Mouse (Mus musculus): ENCODE results near the gene Grin3b. TPM values are rescaled to one million over a fixed set of nuclear protein-coding genes. Genes with fewer than 3 reads are reported as not detected.

Grin3b gene
- 0.23 and 0.44 TPM in 2 replicates for polyA plus RNA-seq (2016; fragmentation: Nextera tagmentation; extraction: Ambion mirVana)

GRCm38 (mm10) chr10:79970415-79971182, at the start of gene Grin3b:
Gene Grin3b, plus strand, starts transcription at chr10:79970715.
- peak within 1 kb of the TSS; percentile 62 for H3K4me2 ChIP-seq (replicated peaks)
- WGBS: 9% methylated on average over 44 of the region's 47 CpGs
- H3K9ac ChIP-seq: peak within 1 kb of the TSS; percentile 32
- no peak within 1 kb of the TSS for H3K27ac ChIP-seq
- no peaks in the 10 kb centered on the region for H3K9me3 ChIP-seq (replicated peaks)
- peaks cover 42% of the 10 kb centered on the region for H3K36me3 ChIP-seq
- peaks cover 5% of the 10 kb centered on the region for H3K4me1 ChIP-seq
- H3K27me3 ChIP-seq: peaks cover 52% of the 10 kb centered on the region
- H3K4me3 ChIP-seq: peak within 1 kb of the TSS; percentile 36
- no peak for ATAC-seq (ENCODE audit: low FRiP score)

- peaks cover 72% of the 10 kb centered on the region for H3K27me3 ChIP-seq
- WGBS: 6% methylated on average over 40 of the region's 41 CpGs
- H3K36me3 ChIP-seq: no peaks in the 10 kb centered on the region
- H3K9ac ChIP-seq: peak within 1 kb of the TSS; percentile 56
- H3K4me3 ChIP-seq: peak within 1 kb of the TSS; percentile 28
- ATAC-seq (ENCODE audit: low FRiP score): no peak
- H3K9me3 ChIP-seq (replicated peaks): no peaks in the 10 kb centered on the region; the same call in 1 of the 2 replicates
- H3K27ac ChIP-seq: no peak within 1 kb of the TSS
- peaks cover 49% of the 10 kb centered on the region for H3K4me1 ChIP-seq
- H3K4me2 ChIP-seq (replicated peaks): peak within 1 kb of the TSS; percentile 46
Measured at GRCm38 (mm10) chr10:79920958-79921535, 49.5 kb upstream of the Grin3b start, which contains the start of gene R3hdm4. Gene R3hdm4, minus strand, starts transcription at chr10:79921208.

DNA sequence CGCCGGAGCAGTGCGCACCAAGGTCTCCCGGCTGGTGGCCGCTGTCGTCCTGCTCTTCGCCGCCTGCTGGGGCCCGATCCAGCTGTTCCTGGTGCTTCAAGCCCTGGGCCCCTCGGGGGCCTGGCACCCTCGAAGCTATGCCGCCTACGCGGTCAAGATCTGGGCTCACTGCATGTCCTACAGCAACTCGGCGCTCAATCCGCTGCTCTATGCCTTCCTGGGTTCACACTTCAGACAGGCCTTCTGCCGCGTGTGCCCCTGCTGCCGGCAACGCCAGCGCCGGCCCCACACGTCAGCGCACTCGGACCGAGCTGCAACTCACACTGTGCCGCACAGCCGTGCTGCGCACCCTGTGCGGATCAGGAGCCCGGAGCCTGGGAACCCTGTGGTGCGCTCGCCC, 48.9 kb upstream of the Grin3b start:
- no peak for ATAC-seq (ENCODE audit: low FRiP score)
- Histone ChIP-seq H3K36me3 (no peaks in the 10 kb centered on the region), H3K4me3 (peak overlapping the region; percentile 28), H3K4me1 (peaks cover 52% of the 10 kb centered on the region), H3K9ac (peak overlapping the region; percentile 56), H3K4me2 (replicated peaks) (peak overlapping the region; percentile 46), H3K27ac (no peak overlapping the region), H3K27me3 (peaks cover 72% of the 10 kb centered on the region), H3K9me3 (replicated peaks) (no peaks in the 10 kb centered on the region; the same call in 1 of the 2 replicates)
- whole genome bisulfite sequencing: 1% methylated on average over 34 of the region's 34 CpGs

DNA sequence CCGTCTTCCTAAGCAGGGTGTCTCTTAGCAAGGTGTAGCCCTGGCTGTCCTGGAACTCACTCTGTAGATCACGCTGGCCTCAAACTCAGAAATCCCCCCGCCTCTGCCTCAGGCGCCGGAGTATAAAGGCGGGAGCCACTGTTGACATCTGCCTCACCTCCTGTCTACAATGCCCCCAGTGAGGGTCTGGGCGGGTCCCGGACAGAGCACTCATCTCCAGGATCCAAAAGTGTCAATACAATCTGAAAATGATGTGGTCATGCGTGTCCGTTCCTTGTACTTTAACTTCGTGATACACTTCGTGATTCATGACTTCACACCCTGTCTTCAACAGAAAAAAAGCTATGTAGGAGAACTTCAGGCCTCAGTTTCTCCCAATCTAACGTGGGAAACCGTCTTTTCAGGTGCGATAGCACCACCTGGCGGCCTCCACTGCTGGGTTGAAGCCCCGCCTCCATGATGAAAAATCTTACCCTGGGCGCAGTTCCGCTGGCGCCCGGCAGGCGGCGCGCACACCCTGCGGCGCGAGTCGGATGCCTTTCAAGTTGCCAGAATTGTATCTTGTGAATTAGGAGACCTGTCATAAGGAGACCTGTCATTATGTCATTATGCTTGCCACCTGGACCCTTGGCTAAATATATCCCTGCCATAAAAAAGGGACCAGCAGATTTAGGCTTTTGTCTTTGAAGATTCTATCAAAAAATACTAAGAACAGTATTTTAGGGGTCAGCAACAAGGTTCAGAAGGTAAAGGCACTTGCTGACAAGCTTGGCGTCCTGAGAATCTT, 45.3 kb upstream of the Grin3b start:
- H3K4me1 ChIP-seq: peaks cover 45% of the 10 kb centered on the region

GRCm38 (mm10) chr10:79925785-79926490, 44.6 kb upstream of the Grin3b start:
- ATAC-seq (ENCODE audit: low FRiP score): no peak
- Histone ChIP-seq H3K4me1 (peaks cover 46% of the 10 kb centered on the region), H3K9me3 (replicated peaks) (no peaks in the 10 kb centered on the region), H3K9ac (peak overlapping the region; percentile 95), H3K4me2 (replicated peaks) (peak overlapping the region; percentile 84), H3K36me3 (peaks cover 2% of the 10 kb centered on the region), H3K27ac (no peak overlapping the region), H3K4me3 (peak overlapping the region; percentile 89), H3K27me3 (peaks cover 33% of the 10 kb centered on the region)
- WGBS: 11% methylated on average over 15 of the region's 15 CpGs

More for the DNA sequence above, 45.3 kb upstream of the Grin3b start:
- WGBS: 11% methylated on average over 29 of the region's 29 CpGs
- Histone ChIP-seq H3K27ac (no peak overlapping the region), H3K9me3 (replicated peaks) (no peaks in the 10 kb centered on the region), H3K4me3 (no peak overlapping the region), H3K27me3 (peaks cover 40% of the 10 kb centered on the region), H3K9ac (no peak overlapping the region), H3K4me2 (replicated peaks) (peak overlapping the region; percentile 84; the same call in 1 of the 2 replicates), H3K36me3 (no peaks in the 10 kb centered on the region)
- no peak for ATAC-seq (ENCODE audit: low FRiP score)

DNA sequence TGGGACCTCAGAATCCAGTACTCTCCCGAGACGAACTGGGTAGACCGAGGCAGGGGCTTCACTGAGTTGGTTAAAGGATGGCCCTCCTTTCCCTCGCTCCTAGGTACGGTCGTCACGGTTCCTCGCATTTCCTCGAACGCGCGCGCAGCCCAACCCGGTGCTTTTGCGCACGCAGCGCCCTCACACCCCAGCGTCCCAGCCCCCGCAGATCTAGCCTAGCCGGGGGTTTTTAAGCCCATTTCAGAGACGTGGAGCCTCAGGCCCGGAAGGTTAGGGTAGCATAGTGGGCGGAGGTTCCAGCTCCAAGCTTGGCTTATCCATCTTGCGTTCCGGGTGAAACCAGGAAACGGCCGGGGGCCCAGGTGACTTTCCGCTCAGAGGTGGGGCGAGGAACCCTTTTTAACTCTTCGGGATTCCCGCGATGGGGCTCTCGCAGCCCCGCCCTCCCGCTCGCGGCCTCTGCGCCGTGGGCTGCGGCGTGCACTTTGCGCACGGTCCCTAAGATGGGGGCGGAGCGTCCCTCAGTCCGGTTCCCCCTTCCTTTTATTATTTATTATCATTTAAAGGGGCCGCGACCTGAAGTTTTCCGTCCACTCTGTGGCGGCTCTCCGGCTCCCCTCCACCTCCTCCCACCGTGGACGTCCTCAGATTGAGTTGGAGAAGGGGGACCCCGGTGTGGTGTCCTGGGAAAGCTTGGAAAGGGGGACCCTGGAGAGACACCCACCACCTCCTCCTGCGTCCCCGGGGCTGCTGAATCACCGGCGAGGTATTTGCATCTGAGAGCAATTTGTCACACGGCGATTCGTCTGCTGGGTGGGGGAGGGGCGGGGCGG, 43.8 kb upstream of the Grin3b start, which contains the start of gene Arid3a:
TSS of gene Arid3a (plus strand) at position 553 of the 833 bp plus-strand sequence.
- ATAC-seq (ENCODE audit: low FRiP score): peak; percentile 74
- Histone ChIP-seq H3K27me3 (peaks cover 25% of the 10 kb centered on the region), H3K4me2 (replicated peaks) (peak within 1 kb of the TSS; percentile 84), H3K9ac (peak within 1 kb of the TSS; percentile 95), H3K27ac (peak within 1 kb of the TSS; percentile 96), H3K4me3 (peak within 1 kb of the TSS; percentile 89), H3K4me1 (peaks cover 39% of the 10 kb centered on the region), H3K9me3 (replicated peaks) (no peaks in the 10 kb centered on the region), H3K36me3 (peaks cover 10% of the 10 kb centered on the region)
- under 1% methylated on average over 63 of the region's 63 CpGs for WGBS

- peaks cover 45% of the 10 kb centered on the region for H3K4me1 ChIP-seq
- H3K27me3 ChIP-seq: peaks cover 18% of the 10 kb centered on the region
- peak; percentile 36 for ATAC-seq (ENCODE audit: low FRiP score)
- no peaks in the 10 kb centered on the region for H3K9me3 ChIP-seq (replicated peaks)
- H3K27ac ChIP-seq: peak overlapping the region; percentile 96
- H3K4me2 ChIP-seq (replicated peaks): peak overlapping the region; percentile 84
- H3K4me3 ChIP-seq: peak overlapping the region; percentile 89
- H3K36me3 ChIP-seq: peaks cover 18% of the 10 kb centered on the region
- WGBS: under 1% methylated on average over 54 of the region's 54 CpGs
- H3K9ac ChIP-seq: peak overlapping the region; percentile 95
Measured at GRCm38 (mm10) chr10:79927324-79928029, 43.0 kb upstream of the Grin3b start.

- Histone ChIP-seq H3K4me3 (peak overlapping the region; percentile 89), H3K4me2 (replicated peaks) (peak overlapping the region; percentile 84), H3K9me3 (replicated peaks) (no peaks in the 10 kb centered on the region), H3K27me3 (peaks cover 11% of the 10 kb centered on the region), H3K36me3 (peaks cover 23% of the 10 kb centered on the region), H3K9ac (peak overlapping the region; percentile 95), H3K27ac (peak overlapping the region; percentile 96), H3K4me1 (peaks cover 51% of the 10 kb centered on the region)
- no peak for ATAC-seq (ENCODE audit: low FRiP score)
- under 1% methylated on average over 24 of the region's 29 CpGs for WGBS
Measured at GRCm38 (mm10) chr10:79928030-79928694, 42.4 kb upstream of the Grin3b start.

DNA sequence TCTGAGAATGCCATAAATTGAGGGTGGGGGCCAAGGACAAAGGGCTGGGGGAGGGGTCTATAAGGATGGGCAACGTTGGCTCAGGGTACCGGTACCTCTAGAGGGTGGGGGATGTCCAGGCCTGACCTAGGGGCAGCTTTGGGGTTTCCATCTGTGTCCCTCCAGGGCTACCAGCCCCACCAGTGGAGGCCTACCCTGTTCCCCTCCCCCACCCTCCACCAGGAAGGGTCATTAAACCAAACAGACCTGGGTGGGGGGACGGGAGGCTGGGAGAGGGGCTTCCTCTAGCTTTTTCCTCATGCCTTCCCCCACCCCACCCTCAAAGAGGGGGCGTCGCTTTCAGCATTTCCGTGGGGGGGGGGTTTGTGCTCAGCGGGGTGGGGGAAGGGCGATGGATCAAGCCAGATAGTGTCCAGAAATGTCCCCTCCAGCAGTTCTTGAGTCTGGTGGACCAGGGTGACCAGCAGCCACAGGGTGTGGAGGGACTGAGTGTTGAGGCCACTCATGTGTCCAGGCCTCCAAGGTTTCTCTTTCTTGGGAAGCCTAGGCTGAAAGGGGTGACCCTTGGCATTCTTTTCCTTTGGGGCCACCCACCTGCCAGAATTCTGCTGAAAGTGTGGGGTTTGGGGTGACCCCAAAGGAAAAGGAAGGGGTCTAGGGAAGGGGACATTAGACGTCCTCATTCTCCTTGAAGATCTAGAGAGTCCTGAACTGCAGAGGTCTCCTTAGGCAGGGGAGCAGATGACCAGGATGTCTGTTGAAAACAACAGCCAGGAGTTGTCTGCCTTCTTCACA, 41.4 kb upstream of the Grin3b start:
- Histone ChIP-seq H3K4me2 (replicated peaks) (peak overlapping the region; percentile 84), H3K36me3 (peaks cover 23% of the 10 kb centered on the region), H3K9ac (peak overlapping the region; percentile 95), H3K4me1 (peaks cover 61% of the 10 kb centered on the region), H3K27me3 (peaks cover 1% of the 10 kb centered on the region; the same call in 1 of the 2 replicates), H3K4me3 (peak overlapping the region; percentile 89), H3K9me3 (replicated peaks) (no peaks in the 10 kb centered on the region), H3K27ac (peak overlapping the region; percentile 96)
- ATAC-seq (ENCODE audit: low FRiP score): no peak
- WGBS: 29% methylated on average over 9 of the region's 9 CpGs
